Mouse (Mus musculus) midbrain, embryonic 15.5 days (tissue): ENCODE data around the gene Sh2d6. TPM values are rescaled to one million over a fixed set of nuclear protein-coding genes. Genes with fewer than 3 reads are reported as not detected.
"Not testable (repeated sequence)": the region's sequence is repeated elsewhere in the genome, so short reads cannot be mapped to it uniquely, and the experiment has no call there.

Experiments used
- ATAC-seq: fragments of 200-750 bp; cut with Nextera tagmentation; replicated peaks from 2 replicates; pipeline ENCODE4 v1.8.0; 2017; ENCODE audit warnings: moderate TSS enrichment
- H3K27ac ChIP-seq: fragments of 300-500 bp; sonication (generic); 2 replicates; pipeline ENCODE4 v1.5.1; 2015; ENCODE audit warnings: mild to moderate bottlenecking, inconsistent platforms
- H3K27me3 ChIP-seq: fragments of 300-500 bp; sonication (generic); replicated peaks from 2 replicates; pipeline ENCODE4 v1.6.1; 2015; ENCODE audit warnings: inconsistent platforms
- H3K36me3 ChIP-seq: fragments of 300-500 bp; sonication (generic); replicated peaks from 2 replicates; pipeline ENCODE4 v1.6.1; 2015; ENCODE audit warnings: inconsistent platforms
- H3K4me1 ChIP-seq: fragments of 300-500 bp; sonication (generic); 2 replicates; pipeline ENCODE4 v1.6.1; 2015; ENCODE audit warnings: inconsistent platforms
- H3K4me2 ChIP-seq: fragments of 300-500 bp; sonication (generic); 2 replicates; pipeline ENCODE4 v1.6.1; 2015; ENCODE audit warnings: inconsistent platforms, mild to moderate bottlenecking, moderate library complexity
- H3K4me3 ChIP-seq: fragments of 300-500 bp; sonication (generic); 2 replicates; pipeline ENCODE4 v1.5.1; 2015; ENCODE audit warnings: mild to moderate bottlenecking, inconsistent platforms
- H3K9ac ChIP-seq: fragments of 300-500 bp; sonication (generic); 2 replicates; pipeline ENCODE4 v1.6.1; 2015; ENCODE audit warnings: mild to moderate bottlenecking, inconsistent platforms
- H3K9me3 ChIP-seq: fragments of 300-500 bp; sonication (generic); 2 replicates; pipeline ENCODE4 v1.6.1; 2016; ENCODE audit warnings: inconsistent platforms
- WGBS: fragments of 180-500 bp; shearing (Covaris S2); methylation state at CpG from one replicate; pipeline ENCODE4 v1.1.7; 2015; ENCODE audit warnings: mixed read lengths; 5-methylcytosine and 5-hydroxymethylcytosine counted together
- polyA plus RNA-seq: library from polyadenylated mRNA; unstranded; fragments of >200 nt; fragmentation: Nextera tagmentation; extraction: Ambion mirVana; gene quantifications from 2 replicates; pipeline ENCODE4 v1.2.1, GENCODE M21; 2015

Sh2d6 gene
- polyA plus RNA-seq, 1 experiment from 2014 or later: 0.65 TPM

DNA sequence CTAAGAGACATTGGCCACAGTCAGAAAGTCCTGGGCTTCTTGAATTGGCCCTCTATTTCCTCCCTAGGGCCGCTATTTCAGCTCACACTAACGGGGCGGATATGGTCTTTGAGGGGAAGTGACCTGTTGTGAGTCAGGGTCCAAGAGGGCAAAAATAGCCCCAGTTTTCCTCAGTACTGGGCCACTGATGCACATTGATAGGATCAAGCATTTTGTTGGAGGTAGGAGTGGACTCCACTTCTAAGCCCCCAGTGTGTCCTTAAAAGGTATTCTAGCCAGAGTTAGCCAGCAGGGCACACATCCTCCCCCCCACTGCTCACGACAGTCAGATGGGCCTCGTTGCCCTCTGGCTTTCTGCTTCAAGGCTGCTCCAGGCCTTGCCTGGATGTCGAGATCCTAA lies 28.5 kb upstream of the Sh2d6 start:
- Histone ChIP-seq H3K9ac (no peak overlapping the region), H3K9me3 (no peaks in the 10 kb centered on the region), H3K36me3 (no peaks in the 10 kb centered on the region), H3K27ac (no peak overlapping the region), H3K4me1 (peaks cover 17% of the 10 kb centered on the region), H3K4me2 (no peak overlapping the region), H3K4me3 (no peak overlapping the region), H3K27me3 (no peaks in the 10 kb centered on the region)
- 62% methylated on average over 6 of the region's 6 CpGs for WGBS
- no peak for ATAC-seq

DNA sequence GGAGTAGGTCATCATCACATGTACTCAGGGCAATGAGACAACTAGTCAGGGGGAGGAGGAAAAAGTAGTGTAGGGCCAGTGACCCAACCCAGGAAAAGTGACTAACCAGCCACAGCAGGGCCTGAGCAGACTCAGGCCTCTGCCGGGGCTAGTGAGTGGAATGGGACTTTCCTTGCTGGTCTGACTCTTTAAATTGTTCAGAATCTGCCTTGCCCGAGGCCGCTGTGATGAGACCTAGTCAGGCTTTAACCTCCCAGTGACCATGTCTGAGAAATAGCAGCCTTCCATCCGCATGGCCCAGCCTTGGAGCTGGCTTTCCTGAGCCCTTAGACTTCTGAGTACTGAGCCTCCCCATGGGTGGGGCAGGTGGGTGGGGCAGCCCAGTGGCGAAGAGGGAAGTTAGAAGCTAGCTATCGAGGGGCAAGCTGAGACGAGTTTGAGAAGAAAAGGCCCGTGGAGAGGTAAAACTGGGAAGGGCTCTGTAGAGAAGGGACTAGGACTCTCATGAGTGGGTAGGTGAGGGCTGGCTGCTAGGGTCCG lies 27.6 kb upstream of the Sh2d6 start:
- 71% methylated on average over 9 of the region's 9 CpGs for WGBS

DNA sequence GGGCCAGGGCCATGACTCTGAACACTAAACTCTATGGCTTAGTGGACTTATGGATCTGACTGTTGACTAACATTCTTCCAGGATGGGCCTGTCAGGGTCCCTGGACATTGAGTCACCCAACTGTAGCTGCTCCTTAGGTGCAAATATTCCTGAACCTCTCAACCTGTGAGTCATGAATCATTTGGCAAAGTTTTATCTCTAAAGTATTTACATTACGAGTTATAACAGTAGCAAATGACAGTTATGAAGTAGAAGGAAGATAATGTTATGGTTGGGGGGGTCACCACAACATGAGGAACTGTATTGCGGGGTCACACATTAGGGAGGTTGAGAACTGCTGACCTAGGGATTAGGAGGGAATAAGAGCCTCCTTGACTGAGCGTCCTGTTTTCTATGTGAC lies 26.4 kb upstream of the Sh2d6 start:
- Histone ChIP-seq H3K27ac (no peak overlapping the region), H3K9ac (no peak overlapping the region), H3K4me1 (peaks cover 9% of the 10 kb centered on the region), H3K9me3 (no peaks in the 10 kb centered on the region), H3K36me3 (no peaks in the 10 kb centered on the region), H3K4me3 (no peak overlapping the region), H3K27me3 (no peaks in the 10 kb centered on the region), H3K4me2 (no peak overlapping the region)
- WGBS: 92% methylated on average over 3 of the region's 3 CpGs
- ATAC-seq: no peak

More for the DNA sequence above, 27.6 kb upstream of the Sh2d6 start:
- ATAC-seq: no peak
- Histone ChIP-seq H3K27ac (no peak overlapping the region), H3K4me3 (no peak overlapping the region), H3K4me2 (no peak overlapping the region), H3K4me1 (peaks cover 17% of the 10 kb centered on the region), H3K9ac (no peak overlapping the region), H3K9me3 (no peaks in the 10 kb centered on the region), H3K27me3 (no peaks in the 10 kb centered on the region), H3K36me3 (no peaks in the 10 kb centered on the region)

DNA sequence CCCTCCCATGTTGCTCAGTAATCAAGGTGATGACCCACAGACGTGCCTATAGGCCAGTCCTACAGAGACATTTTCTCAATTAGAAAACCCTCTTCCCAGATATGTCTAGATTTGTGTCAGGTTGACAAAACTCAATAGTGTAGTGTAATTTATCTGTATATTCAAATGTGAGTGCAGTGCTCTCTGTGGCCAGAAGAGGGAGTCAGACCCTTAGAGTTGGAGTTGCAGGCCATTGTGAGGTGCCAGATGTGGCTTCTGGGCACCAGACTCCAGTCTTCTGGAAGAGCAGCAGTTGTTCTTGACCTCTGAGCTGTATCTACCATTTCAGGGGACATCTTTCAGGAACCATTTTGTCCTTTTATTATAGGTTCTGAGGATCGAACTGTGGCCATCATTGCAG lies 25.6 kb upstream of the Sh2d6 start:
- Histone ChIP-seq H3K27me3 (no peaks in the 10 kb centered on the region), H3K4me2 (no peak overlapping the region), H3K4me1 (peaks cover 1% of the 10 kb centered on the region; the same call in 1 of the 2 replicates), H3K9me3 (no peaks in the 10 kb centered on the region), H3K36me3 (no peaks in the 10 kb centered on the region), H3K27ac (no peak overlapping the region), H3K4me3 (no peak overlapping the region), H3K9ac (no peak overlapping the region)
- ATAC-seq: no peak
- 94% methylated on average over 2 of the region's 2 CpGs for WGBS

DNA sequence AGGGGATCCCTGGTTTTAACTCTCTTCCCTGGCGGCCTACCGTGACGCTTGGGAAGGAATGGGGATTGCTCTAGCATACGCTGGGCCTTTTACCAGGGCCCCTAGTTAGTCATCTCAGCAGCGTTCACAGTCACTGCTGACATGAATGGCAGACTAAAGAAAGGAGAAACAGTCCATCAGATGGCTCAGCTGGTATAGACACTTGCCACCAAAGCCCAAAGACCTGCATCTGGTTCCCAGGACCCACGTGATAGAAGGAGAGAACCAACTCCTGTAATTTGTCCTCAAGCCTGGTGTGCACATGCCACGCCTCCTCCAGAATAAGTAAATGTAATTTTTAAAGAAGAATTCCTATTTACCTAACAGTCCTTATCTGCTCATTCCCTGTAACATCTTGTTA lies 23.9 kb upstream of the Sh2d6 start:
- H3K9me3 ChIP-seq: no peaks in the 10 kb centered on the region

DNA sequence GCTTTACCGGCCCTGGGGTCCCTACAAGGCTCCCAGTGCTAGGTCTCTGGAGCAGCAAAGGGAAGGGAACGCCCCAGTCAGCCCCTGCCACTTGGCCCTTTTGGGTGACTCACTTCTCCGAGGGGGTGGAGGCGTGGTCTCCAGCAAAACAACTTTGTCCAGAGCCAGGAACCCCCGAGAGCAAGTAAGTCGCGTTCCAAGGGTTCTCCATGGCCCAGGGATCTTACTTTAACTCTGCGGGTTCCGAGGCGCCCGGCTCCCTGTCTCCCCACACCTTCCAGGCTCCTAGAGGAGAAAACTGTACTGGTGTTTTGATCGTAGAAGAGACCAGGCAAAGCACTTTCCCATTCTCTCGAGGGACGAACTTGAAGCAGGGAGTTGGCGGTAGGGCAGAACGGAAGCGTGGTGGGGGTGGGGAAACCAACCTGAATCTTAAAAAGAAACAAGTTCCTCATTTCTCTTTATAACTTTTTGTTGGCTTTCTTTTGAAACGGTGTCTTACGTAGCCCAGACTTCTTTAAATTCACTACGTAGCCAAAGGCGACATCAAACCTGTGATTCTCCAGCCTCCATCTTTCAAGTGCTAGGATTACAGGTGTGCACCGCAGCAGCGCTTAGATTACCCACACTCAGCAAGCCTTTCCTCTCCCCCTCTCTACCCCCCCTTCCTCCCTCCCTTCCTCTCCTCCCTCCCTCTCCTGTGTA lies 22.9 kb upstream of the Sh2d6 start, which contains the start of gene Capg:
TSS of gene Capg (plus strand) at position 109 of the 705 bp plus-strand sequence.
- H3K9me3 ChIP-seq: no peaks in the 10 kb centered on the region
- ATAC-seq: no peak
- H3K27ac ChIP-seq: no peak within 1 kb of the TSS
- no peaks in the 10 kb centered on the region for H3K36me3 ChIP-seq
- H3K4me2 ChIP-seq: peak within 1 kb of the TSS; percentile 15
- H3K9ac ChIP-seq: no peak within 1 kb of the TSS
- H3K4me1 ChIP-seq: no peaks in the 10 kb centered on the region
- H3K27me3 ChIP-seq: no peaks in the 10 kb centered on the region
- 15% methylated on average over 23 of the region's 23 CpGs for WGBS
- H3K4me3 ChIP-seq: no peak within 1 kb of the TSS

More for the DNA sequence above, 23.9 kb upstream of the Sh2d6 start:
- Histone ChIP-seq H3K4me3 (no peak overlapping the region), H3K4me1 (no peaks in the 10 kb centered on the region), H3K4me2 (no peak overlapping the region), H3K27ac (no peak overlapping the region), H3K27me3 (no peaks in the 10 kb centered on the region), H3K9ac (no peak overlapping the region), H3K36me3 (no peaks in the 10 kb centered on the region)
- 52% methylated on average over 7 of the region's 7 CpGs for WGBS
- ATAC-seq: no peak

DNA sequence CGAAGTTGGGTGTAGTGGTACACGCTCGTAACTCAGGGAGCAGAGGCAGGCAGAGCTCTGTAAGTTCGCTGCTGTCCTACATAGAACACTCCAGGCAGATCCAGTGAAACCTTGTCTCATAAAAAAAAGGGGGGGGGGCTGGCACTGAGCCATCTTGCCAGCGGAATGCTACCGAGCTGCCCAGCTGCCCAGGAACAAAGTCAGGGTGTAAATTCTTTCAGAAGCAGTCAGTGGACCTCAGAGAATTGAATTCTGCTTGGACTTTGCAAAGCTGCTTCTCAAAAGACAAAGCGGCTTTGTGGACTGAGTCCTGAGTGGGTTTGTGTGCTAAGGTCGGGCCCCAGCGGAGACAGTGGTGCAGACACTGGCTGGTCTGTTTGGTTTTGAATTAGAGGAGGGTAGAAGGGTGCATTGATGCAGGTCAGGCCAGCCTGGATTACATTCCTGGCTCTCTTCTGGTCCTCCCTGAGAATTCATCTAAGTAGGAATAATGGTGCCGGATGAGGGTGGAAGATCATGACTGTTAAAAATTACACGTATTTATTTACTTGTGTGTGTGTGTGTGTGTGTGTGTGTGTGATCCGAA lies 21.9 kb upstream of the Sh2d6 start:
- Histone ChIP-seq H3K27me3 (no peaks in the 10 kb centered on the region), H3K27ac (no peak overlapping the region), H3K4me2 (no peak overlapping the region), H3K4me1 (peaks cover 6% of the 10 kb centered on the region), H3K9me3 (no peaks in the 10 kb centered on the region), H3K4me3 (no peak overlapping the region), H3K36me3 (no peaks in the 10 kb centered on the region), H3K9ac (no peak overlapping the region)
- 67% methylated on average over 12 of the region's 12 CpGs for WGBS
- ATAC-seq: no peak

DNA sequence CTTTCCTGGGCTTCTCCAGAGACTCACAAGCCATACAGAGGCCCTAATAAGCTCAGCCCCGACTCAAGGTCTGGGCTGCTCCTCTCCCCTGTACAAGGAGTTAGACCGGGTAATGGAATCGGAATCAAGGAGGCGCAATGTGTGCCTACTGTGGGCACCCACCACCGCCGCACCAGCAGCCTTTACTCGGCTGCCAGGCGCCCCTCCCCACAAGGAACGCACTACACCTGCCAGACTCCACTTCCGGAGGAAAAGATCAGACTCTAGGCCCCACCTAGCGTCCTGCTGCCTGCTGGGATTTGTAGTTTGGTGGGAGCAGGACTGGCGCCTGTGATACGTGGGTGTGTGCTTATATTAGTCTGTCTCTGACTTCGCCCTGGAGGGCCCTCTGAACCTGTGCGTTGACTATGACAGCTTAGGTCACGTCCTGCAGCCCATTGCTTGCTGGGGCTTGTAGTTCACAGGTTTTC lies 17.1 kb upstream of the Sh2d6 start:
- H3K27ac ChIP-seq: peak overlapping the region; percentile 38
- H3K9me3 ChIP-seq: no peaks in the 10 kb centered on the region
- 3% methylated on average over 16 of the region's 16 CpGs for WGBS
- peak; percentile 98 for ATAC-seq
- peak overlapping the region; percentile 43 for H3K4me3 ChIP-seq
- no peaks in the 10 kb centered on the region for H3K27me3 ChIP-seq
- peaks cover 23% of the 10 kb centered on the region for H3K4me1 ChIP-seq
- H3K9ac ChIP-seq: peak overlapping the region; percentile 61
- no peaks in the 10 kb centered on the region for H3K36me3 ChIP-seq
- peak overlapping the region; percentile 59 for H3K4me2 ChIP-seq

DNA sequence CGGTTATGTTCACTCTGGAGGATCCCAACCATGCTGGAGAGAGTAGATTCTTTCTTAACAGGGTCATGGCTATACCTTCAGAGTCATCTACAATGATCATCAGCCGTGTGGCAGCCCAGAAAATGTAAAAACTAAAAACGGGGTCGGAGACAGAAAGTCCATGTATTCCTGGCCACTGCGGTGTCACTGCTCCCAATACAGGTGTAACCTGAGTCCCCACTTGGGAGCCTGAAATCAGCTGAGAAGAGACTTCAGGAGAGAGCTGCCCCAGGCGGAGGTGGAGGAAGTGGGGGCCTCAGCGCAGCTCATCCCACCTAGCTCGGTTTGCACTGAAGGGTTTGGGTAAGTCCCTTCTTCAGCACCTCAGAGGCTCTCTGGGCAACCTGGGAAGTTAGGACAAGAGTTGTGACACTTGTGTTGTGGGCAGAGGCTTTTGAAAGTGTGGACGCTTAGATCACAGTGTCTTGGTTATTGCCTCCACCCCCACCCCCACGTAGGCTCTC lies 16.5 kb upstream of the Sh2d6 start:
- peak overlapping the region; percentile 38 for H3K27ac ChIP-seq
- peak overlapping the region; percentile 59 for H3K4me2 ChIP-seq
- H3K27me3 ChIP-seq: no peaks in the 10 kb centered on the region
- peak; percentile 5 for ATAC-seq
- H3K9me3 ChIP-seq: no peaks in the 10 kb centered on the region
- 54% methylated on average over 10 of the region's 10 CpGs for WGBS
- H3K4me3 ChIP-seq: peak overlapping the region; percentile 43
- H3K9ac ChIP-seq: peak overlapping the region; percentile 61
- H3K4me1 ChIP-seq: peaks cover 26% of the 10 kb centered on the region
- no peaks in the 10 kb centered on the region for H3K36me3 ChIP-seq

DNA sequence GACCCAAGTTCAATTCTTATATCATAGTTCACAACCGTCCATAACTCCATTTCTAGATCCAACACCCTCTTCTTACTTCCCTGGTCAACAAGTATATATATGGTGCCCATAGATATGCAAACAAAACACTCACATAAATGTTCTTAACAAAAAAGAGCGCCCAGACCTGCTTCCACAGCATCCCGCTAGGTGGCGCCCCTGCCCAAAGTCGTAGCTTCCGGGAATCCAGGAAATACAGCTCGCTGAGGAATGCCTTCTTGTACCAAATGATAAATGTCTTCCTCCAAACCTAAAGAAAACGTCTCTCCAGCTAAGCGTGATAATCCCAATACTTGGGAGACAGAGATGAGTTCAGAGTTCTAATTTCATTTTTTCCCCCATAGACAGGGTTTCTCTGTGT lies 13.7 kb upstream of the Sh2d6 start:
- Histone ChIP-seq H3K9me3 (no peaks in the 10 kb centered on the region), H3K27me3 (no peaks in the 10 kb centered on the region), H3K27ac (peak overlapping the region; percentile 60; the same call in 1 of the 2 replicates), H3K4me2 (peak overlapping the region; percentile 43), H3K4me3 (peak overlapping the region; percentile 19; the same call in 1 of the 2 replicates), H3K9ac (no peak overlapping the region), H3K36me3 (no peaks in the 10 kb centered on the region), H3K4me1 (peaks cover 34% of the 10 kb centered on the region)
- 4% methylated on average over 9 of the region's 9 CpGs for WGBS
- ATAC-seq: no peak

DNA sequence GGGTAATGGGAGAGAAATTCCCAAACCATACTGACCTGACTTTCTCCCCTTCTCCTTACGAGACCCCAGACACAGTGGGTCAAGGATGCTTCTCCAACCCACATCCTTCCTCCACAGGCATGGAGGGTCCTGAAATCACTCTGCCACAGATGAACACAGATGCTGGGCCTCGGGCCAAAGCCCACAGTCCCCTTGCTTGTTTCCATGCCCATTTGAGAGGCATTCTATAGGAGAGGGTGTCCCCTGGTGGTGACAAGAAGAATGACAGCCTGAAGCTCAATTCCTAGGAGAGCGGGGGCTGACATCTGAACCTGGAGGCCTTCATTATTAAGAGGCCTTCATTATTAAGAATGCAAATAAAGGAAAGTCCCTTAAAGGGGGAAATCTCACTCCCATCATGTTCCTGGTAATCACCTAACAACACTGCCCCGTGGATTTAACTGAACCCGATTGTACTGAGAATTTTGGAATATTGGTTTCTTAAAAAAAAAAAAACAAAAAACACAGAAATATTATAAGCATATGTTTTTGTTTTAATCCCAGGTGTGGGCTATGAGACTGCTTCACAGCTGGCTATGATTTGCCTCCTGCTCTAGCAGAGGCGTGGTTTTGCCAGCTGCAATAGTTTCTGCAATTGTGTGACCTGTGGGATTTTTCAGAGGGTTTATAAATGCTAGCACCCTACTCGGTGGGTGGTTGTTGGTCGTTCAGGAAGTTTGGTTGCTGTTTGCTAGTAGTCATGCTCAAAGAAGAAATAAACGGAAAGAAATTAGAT lies 12.7 kb upstream of the Sh2d6 start:
- H3K4me3 ChIP-seq: no peak overlapping the region
- no peaks in the 10 kb centered on the region for H3K27me3 ChIP-seq
- H3K4me1 ChIP-seq: peaks cover 34% of the 10 kb centered on the region
- no peaks in the 10 kb centered on the region for H3K9me3 ChIP-seq
- H3K9ac ChIP-seq: no peak overlapping the region
- H3K4me2 ChIP-seq: no peak overlapping the region
- peak; percentile 59 for ATAC-seq
- H3K36me3 ChIP-seq: no peaks in the 10 kb centered on the region
- H3K27ac ChIP-seq: 0 out of 2 replicates have a peak overlapping the region, but pooled peaks have one; percentile 61
- 39% methylated on average over 9 of the region's 9 CpGs for WGBS

DNA sequence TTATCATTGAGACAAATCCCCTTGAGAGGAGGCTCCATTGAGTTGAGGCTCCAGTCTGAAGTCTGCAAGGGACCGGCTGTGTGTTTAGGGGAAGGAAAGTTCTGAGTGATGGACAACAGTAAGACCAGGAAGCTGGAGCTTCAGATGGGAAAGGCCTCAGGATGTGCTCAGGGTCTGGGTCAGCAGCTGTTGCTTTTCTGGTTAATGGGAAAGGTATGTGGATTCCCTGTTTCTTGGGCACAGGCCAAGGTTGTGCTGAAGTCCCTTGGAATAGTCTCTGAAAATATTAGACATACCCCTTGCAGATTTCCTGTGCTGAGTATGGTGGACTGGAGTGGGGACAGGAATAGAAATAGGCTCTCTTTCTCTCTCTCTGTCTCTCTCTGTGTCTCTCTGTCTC lies 12.0 kb upstream of the Sh2d6 start:
- not testable (repeated sequence) for H3K27ac ChIP-seq, H3K9me3 ChIP-seq, H3K4me3 ChIP-seq, H3K4me2 ChIP-seq, ATAC-seq, H3K36me3 ChIP-seq, H3K9ac ChIP-seq, H3K27me3 ChIP-seq
- 22% methylated on average over 1 of the region's 1 CpGs for WGBS
- peaks cover 29% of the 10 kb centered on the region for H3K4me1 ChIP-seq
